9 mouse cellular contexts compared by ENCODE assay signal in the genomic region with DNA sequence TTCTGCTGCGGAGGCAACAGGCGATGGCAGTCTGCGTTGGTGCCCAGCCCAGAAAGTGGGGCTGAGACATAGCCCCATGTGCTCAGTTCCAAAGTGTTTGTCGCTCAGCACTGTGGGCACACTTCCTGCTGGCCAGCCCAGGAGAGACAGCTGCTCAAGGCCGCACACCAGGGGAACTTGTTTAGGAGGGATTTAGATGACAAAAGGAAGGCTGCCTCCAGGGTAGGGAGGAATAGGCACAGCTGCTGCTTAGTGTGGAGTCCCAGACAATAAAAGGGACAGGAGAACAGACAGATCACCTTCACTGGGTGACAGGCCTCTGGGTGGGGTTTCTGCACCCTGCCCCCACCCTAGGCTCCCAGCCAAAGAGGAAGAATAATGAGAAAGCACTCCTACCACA.
A peak's percentile ranks its signal among the peaks of the same experiment; 100 is the strongest.
DNase-seq lines count a peak whose midpoint lies in the region; ATAC-seq and TF ChIP-seq lines count a peak whose summit lies in the region.
"Had no signal": no experiment of that assay in that cellular context is flagged by ENCODE, and none has a peak within 500 bp of the region (broad histone marks: within the 10 kb centered on the region; RNA-seq: fewer than 3 reads in every experiment).

No protein-coding gene starts in this region.

- TF ChIP-seq POLR2A in thymus, adult 2 months (IDR thresholded peaks at IDR 0.05; ENCODE audit: control insufficient read depth, extremely low read depth, insufficient read depth, low read length, poor library complexity), result no peak

- WGBS in hindbrain, embryonic 12.5 days, result 37% methylated on average over 5 of the region's 5 CpGs
- 75% methylated on average over 5 of the region's 5 CpGs for WGBS in limb, embryonic 10.5 days
- WGBS in stomach, embryonic 15.5 days, result 58% methylated on average over 5 of the region's 5 CpGs
- 67% methylated on average over 5 of the region's 5 CpGs for WGBS in thymus, adult 2 months

- no peak overlapping the region for H3K4me2 ChIP-seq in hindbrain, embryonic 12.5 days (replicated peaks)
- no peak overlapping the region for H3K4me2 ChIP-seq in stomach, embryonic 15.5 days
- H3K4me2 ChIP-seq: limb, embryonic 12.5 days had no signal

- H3K9ac ChIP-seq in hindbrain, embryonic 12.5 days, result no peak overlapping the region
- no peak overlapping the region for H3K9ac ChIP-seq in stomach, embryonic 15.5 days
- H3K9ac ChIP-seq: limb, embryonic 12.5 days had no signal

- no peaks in the 10 kb centered on the region for H3K36me3 ChIP-seq in hindbrain, embryonic 12.5 days
- H3K36me3 ChIP-seq in limb, embryonic 10.5 days, result no peaks in the 10 kb centered on the region
- H3K36me3 ChIP-seq in stomach, embryonic 15.5 days, result no peaks in the 10 kb centered on the region
- no peaks in the 10 kb centered on the region for H3K36me3 ChIP-seq in thymus, adult 2 months (ENCODE audit: control insufficient read depth, insufficient read depth, low read length)
- H3K36me3 ChIP-seq: limb, embryonic 12.5 days had no signal

- DNase-seq in adrenal gland, adult (ENCODE audit: inconsistent age in 2 of 2, low spot score in 1 of 2), result peak; percentile 59 to 66
- DNase-seq in adrenal gland, postnatal 25 days, result no peak
- peak; percentile 84 for DNase-seq in R1 (ENCODE audit: low read depth, low spot score)
- no peak for DNase-seq in limb, embryonic 10.5 days (ENCODE audit: low spot score)
- no peak for DNase-seq in thymus, adult 2 months

- H3K4me3 ChIP-seq in hindbrain, embryonic 12.5 days, result no peak overlapping the region
- no peak overlapping the region for H3K4me3 ChIP-seq in limb, embryonic 10.5 days
- H3K4me3 ChIP-seq in stomach, embryonic 15.5 days (replicated peaks), result no peak overlapping the region
- H3K4me3 ChIP-seq in thymus, adult 2 months (ENCODE audit: control insufficient read depth, insufficient read depth, low read length), result no peak overlapping the region
- H3K4me3 ChIP-seq: limb, embryonic 12.5 days had no signal

- H3K27me3 ChIP-seq in hindbrain, embryonic 12.5 days, result no peaks in the 10 kb centered on the region
- H3K27me3 ChIP-seq in limb, embryonic 10.5 days (ENCODE audit: low read depth, poor library complexity, severe bottlenecking), result no peaks in the 10 kb centered on the region
- no peaks in the 10 kb centered on the region for H3K27me3 ChIP-seq in stomach, embryonic 15.5 days (replicated peaks)
- H3K27me3 ChIP-seq in thymus, adult 2 months (ENCODE audit: control insufficient read depth, insufficient read depth, low read length), result no peaks in the 10 kb centered on the region
- H3K27me3 ChIP-seq: limb, embryonic 12.5 days had no signal

- H3K27ac ChIP-seq in hindbrain, embryonic 12.5 days, result peak overlapping the region; percentile 8; the same call in 1 of the 2 replicates
- H3K27ac ChIP-seq in limb, embryonic 10.5 days, result peak overlapping the region; percentile 51; the same call in 1 of the 2 replicates
- peak overlapping the region; percentile 45; the same call in 1 of the 2 replicates for H3K27ac ChIP-seq in stomach, embryonic 15.5 days
- H3K27ac ChIP-seq in thymus, adult 2 months (ENCODE audit: control insufficient read depth, insufficient read depth, low read length), result no peak overlapping the region
- H3K27ac ChIP-seq: limb, embryonic 12.5 days had no signal

- TF ChIP-seq CTCF in thymus, adult 2 months (IDR thresholded peaks at IDR 0.05; ENCODE audit: borderline replicate concordance, control insufficient read depth, extremely low read depth, insufficient read depth, low read length, poor library complexity), result no peak

- peak; percentile 81 for ATAC-seq in hindbrain, embryonic 12.5 days (ENCODE audit: low FRiP score)
- ATAC-seq in stomach, embryonic 15.5 days (ENCODE audit: insufficient read depth, low FRiP score, low read depth), result peak; percentile 39; the same call in 1 of the 2 replicates
- ATAC-seq in erythroblast, adult 5-6 weeks (replicated peaks; ENCODE audit: low FRiP score, poor library complexity, severe bottlenecking), result no peak

- H3K4me1 ChIP-seq in hindbrain, embryonic 12.5 days, result 0 out of 2 replicates have a peak, but pooled peaks cover 6% of the 10 kb centered on the region
- H3K4me1 ChIP-seq in limb, embryonic 10.5 days, result peaks cover 11% of the 10 kb centered on the region; the same call in 1 of the 2 replicates
- peaks cover 15% of the 10 kb centered on the region for H3K4me1 ChIP-seq in stomach, embryonic 15.5 days
- no peaks in the 10 kb centered on the region for H3K4me1 ChIP-seq in thymus, adult 2 months (replicated peaks; ENCODE audit: control insufficient read depth, insufficient read depth, low read length)

- H3K9me3 ChIP-seq in hindbrain, embryonic 12.5 days (replicated peaks), result no peaks in the 10 kb centered on the region
- H3K9me3 ChIP-seq in limb, embryonic 10.5 days (replicated peaks), result no peaks in the 10 kb centered on the region
- no peaks in the 10 kb centered on the region for H3K9me3 ChIP-seq in stomach, embryonic 15.5 days

Comparison
In these comparisons a context has a peak if more than half of its experiments do, and no peak if none do; other contexts are left out.
1. DNase-seq: peak in adrenal gland, adult (2 of 2) and R1 (single experiment); none in adrenal gland, postnatal 25 days (single experiment), limb, embryonic 10.5 days (single experiment) and thymus, adult 2 months (single experiment).